Mouse (Mus musculus): ENCODE results near the gene Pxmp4. TPM values are rescaled to one million over a fixed set of nuclear protein-coding genes. Genes with fewer than 3 reads are reported as not detected.

The Pxmp4 gene
- 10 to 100 TPM in 1 of 2 experiments, 1 to 10 TPM in 1; 9.5 to 12.3 TPM for total RNA-seq (2021)
- long read RNA-seq, experiment 1, transcript Pxmp4-201 (4 exons, 2,789 nt): major isoform, 12 of 14 reads
- long read RNA-seq, experiment 1, partial matches to known transcripts: 1 of 14 reads
- long read RNA-seq, experiment 1, other reads (novel, unspliced or antisense): 1 of 14 reads
- long read RNA-seq, experiment 2, transcript Pxmp4-201 (4 exons, 2,789 nt): major isoform, 7 of 9 reads
- long read RNA-seq, experiment 2, partial matches to known transcripts: 1 of 9 reads
- long read RNA-seq, experiment 2, other reads (novel, unspliced or antisense): 1 of 9 reads

DNA sequence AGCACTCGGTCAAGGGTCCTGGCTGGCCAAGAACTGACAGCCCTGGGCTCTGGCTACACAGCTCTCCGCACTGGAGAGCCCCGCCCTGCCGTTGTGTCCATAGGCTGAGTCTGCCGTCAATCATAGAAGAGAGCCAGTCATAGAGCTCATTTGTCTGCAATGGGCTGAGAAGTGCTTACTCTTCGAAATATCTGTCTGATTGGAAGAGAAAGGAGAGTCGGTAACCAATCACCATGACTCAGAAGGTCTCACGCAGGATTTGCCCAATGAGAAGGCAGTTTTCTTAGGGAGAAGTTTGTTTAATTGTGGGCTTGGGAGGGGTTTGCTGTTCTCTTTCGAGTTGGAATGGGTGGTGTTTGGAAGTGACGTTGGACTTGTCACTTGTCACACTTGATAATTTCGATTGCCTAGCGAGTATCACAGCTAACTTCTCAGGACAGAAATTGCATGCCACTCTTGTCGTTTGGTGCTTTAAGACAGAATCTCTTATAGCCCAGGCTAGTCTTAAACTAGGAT is at the start of gene Pxmp4:
Gene Pxmp4 (minus strand): TSS at position 71 of the 516 bp plus-strand sequence.
- DNase-seq (ENCODE audit: low spot score in 2 of 2): peak; percentile 99 to 100

DNA sequence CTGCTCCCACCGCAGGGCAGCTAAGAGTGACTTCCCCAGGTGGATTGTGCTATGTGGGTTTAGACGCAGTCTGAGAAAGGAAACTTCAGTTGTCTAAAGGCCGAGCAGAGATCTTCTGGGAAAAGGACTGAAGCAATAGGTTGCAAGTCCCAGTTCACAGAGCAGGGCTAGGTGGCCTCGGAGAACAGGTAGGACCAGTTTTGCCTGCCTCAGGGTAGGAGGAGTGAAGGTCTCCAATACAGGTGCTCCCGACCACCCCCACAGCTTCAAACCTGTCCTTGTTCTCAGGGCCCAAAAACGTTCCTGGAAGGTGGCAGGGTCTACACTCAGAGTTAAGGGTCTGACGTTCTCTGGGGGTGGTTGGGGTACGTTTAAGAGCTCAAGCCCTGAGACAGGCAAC is 47.9 kb upstream of the Pxmp4 start, which contains the start of gene Chmp4b:
Gene Chmp4b (plus strand): TSS at position 343 of the 400 bp plus-strand sequence.
- DNase-seq (ENCODE audit: low spot score in 2 of 2): no peak

DNA sequence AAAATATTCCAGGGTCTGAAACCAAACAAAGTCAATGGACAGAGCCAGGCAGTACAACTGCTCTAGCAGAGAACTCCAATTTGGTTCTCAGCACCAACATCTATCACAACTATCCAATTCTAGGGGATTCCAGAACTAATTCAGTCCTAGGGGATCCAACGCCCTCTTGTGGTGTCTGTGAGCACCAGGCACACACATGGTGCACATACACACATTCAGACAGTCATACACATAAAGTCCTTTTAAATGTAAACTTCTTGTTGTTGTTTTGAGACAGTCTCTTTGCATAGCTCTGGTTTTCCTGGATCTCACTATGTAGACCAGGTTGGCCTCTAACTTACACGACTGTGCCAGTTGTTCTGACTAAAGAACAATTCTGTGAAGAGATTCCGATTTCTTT is 46.9 kb upstream of the Pxmp4 start:
- DNase-seq (ENCODE audit: low spot score in 2 of 2): no peak

DNA sequence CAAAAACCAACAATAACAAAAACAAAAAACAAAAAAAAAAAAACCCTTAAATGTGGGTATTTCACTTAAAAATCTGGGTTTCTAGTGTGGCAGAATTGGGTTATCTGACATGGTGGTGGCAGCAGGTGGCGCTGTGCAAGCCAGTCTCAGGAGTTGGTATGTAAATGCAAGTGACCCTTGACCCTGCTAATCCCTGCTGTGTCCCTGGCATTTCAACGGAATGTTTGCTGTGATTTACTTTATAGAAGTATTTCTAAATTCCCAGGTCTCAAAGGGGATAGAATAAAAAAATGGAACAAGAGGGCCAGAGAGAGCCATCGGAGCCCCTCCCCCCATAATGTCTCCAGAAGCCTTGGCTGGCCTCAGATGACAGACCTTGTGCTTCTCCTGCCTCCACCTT is 44.6 kb upstream of the Pxmp4 start:
- DNase-seq (ENCODE audit: low spot score in 2 of 2): no peak

DNA sequence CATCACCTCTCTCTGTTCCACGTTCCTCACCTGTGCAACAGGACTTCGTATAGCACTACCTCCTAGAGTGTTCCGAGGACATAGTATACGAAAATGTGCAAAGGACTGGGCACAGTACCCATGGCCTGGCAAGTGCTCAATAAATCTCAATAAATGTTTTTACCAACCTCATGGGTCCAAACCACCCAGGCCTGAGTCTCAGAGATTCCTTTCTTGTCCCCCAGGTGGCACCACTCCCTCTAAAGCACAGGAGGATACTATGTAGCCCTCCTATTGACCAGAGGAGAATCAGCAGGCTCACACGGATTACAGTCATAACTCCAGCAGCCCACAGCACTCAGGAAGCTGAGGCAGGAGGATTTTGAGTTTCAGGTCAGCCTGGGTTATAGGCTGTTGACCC is 43.1 kb upstream of the Pxmp4 start:
- DNase-seq (ENCODE audit: low spot score in 2 of 2): no peak

DNA sequence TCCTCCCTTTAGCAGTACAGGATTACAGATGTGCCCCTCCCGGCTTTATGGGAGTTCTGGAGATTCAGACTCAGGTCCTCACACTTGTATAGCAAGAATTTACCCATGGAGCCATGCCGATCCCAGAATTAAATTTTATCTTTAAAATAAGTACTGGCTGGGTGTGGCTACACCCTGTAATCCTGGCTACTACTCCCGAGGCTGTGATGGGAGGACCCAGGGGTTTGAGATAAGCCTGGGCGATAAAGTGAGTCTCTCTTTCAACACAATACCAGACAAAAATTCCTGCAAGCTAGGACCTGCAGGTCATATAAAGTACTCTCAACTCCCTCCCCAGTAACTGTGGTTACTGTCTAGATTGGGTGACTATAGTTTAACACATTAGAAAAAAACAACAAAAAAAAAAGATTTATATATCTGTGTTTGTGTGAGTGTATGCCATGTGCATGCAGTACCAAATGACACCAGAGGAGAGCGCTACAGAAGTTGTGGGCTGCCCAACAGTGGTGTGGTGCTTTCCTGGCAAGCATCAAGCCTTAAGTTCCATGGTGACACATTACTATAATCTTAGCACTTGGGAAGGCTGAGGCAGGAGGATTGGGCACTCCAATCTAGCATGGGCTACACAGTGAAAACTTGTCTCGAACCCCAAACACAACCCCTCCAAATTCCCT is 39.3 kb upstream of the Pxmp4 start:
- no peak for DNase-seq (ENCODE audit: low spot score in 2 of 2)

DNA sequence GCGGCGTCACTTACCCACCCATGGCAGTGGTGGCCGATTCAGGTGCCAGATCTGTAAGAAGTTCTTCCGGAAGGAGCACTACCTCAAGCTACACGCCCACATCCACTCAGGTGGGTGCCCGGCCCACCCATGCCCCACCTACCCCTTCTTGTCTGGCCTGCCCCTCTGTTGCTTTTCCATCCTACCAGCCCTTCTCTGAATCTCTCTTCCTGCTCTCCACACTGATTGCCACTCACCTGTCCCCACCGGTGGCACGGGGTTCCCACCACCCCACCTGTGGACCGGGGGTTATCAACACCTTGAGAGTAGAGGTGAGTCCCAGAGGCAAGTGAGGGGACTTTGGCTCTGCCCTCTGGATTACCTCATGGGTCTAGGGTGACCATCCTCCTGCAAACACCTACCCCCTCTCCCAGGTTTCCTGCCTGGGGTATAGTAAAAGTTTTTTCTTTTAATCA is 38.5 kb upstream of the Pxmp4 start:
- no peak for DNase-seq (ENCODE audit: low spot score in 2 of 2)

DNA sequence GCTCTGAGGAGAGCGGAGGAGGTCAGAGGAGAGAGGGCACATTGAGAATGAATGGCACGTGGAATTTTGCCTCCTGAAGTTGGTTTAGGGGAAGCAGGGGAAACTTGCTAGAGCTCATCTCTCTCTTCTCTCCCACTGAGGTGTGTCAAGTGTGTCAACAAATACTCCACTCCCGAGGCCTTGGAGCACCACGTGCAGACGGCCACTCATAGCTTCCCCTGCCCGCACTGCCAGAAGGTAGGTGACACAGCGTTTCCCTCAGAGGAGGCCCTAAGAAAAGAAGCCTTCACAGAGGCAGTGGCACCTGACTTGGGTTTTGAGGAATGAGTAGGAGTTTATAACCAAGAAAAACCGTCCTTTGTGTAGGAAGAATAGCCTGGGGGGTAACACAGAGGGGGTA is 37.7 kb upstream of the Pxmp4 start:
- DNase-seq (ENCODE audit: low spot score in 2 of 2): no peak

DNA sequence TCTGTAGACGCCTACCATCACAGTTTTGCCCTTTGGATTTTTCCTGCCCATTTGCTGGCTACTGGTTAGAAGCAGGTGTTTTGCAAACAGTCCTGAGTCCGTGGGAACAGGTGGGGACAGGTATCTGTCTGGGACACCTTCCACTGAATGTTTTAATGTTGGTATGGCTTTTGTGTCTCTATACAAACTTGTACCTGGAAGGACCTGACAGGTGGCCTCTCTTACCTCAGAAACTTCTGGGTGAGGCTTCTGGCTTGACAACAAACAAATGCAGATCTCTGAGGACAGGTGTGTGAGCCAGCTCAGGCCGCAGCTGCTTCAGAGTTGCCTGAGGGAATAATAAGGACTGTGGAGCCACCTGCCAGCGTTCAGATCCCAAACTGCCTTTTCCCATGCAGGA is 35.6 kb upstream of the Pxmp4 start:
- no peak for DNase-seq (ENCODE audit: low spot score in 2 of 2)

DNA sequence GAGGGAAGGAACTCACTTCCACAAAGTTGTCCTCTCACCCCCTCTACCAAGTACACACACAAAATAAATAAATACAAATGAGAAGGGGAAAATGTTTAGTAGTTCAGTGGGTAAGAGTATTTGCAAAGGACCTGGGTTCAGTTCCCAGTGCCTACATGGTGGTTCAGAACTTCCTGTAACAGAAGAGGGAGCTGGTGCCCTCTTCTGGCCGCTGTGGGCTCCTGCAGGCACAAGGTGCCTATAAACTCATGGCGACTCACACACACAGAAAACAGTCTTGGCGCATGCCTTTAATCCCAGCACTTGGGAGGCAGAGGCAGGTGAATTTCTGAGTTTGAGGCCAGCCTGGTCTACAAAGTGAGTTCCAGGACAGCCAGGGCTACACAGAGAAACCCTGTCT is 35.0 kb upstream of the Pxmp4 start:
- no peak for DNase-seq (ENCODE audit: low spot score in 2 of 2)

DNA sequence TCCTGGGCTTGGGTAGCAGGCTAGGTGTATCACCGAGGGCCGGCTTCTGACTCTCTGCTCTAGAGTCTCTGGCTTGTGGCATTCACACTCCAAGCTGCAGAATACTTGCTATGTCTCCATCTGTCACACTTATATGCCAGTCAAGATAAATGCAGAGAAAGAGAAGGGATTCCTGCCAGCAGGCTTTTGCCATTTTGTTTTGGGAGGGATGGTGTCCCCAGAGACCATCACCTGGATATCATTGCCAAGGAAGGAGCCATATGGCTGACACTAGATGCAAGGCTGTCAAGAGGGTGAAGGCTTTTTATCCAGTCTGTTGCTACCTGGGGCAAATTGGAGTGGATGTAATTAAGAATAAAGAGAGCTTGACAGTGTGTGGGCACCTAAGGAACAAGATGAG is 32.3 kb upstream of the Pxmp4 start:
- no peak for DNase-seq (ENCODE audit: low spot score in 2 of 2)

DNA sequence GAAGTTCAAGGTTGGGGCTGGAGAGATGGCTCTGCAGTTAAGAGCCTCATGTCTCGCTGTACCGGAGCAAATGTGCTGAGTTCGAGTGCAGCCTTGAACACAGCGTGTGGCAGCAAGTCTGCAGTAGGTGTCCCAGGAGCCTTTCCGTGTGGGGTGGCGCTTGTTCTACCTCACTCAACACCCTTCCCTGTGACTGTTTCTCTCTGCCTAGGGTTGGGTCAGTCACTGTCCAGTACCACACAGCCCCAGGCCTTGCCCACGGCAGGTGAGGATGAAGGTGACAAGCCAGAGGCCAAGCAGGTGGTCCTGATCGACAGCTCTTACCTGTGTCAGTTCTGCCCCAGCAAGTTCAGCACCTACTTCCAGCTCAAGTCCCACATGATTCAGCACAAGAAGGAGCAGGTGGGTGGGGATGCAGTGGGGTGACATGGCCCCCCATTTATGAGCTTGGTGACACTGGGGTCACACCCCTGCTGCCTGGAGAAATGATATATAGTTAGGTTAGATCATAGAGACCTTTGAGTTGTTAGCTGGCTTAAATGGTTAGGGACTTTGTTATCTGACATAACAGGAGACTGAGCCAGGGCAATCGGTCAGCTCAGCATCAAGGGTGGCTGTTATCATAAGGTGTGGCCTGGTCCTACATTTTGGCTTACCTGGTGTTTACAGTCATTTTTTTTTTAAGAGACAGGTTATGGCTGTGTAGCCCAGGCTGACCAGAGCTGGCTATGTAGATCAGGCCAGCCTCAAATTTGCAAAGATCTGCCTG is 30.6 kb upstream of the Pxmp4 start:
- DNase-seq (ENCODE audit: low spot score in 2 of 2): no peak

DNA sequence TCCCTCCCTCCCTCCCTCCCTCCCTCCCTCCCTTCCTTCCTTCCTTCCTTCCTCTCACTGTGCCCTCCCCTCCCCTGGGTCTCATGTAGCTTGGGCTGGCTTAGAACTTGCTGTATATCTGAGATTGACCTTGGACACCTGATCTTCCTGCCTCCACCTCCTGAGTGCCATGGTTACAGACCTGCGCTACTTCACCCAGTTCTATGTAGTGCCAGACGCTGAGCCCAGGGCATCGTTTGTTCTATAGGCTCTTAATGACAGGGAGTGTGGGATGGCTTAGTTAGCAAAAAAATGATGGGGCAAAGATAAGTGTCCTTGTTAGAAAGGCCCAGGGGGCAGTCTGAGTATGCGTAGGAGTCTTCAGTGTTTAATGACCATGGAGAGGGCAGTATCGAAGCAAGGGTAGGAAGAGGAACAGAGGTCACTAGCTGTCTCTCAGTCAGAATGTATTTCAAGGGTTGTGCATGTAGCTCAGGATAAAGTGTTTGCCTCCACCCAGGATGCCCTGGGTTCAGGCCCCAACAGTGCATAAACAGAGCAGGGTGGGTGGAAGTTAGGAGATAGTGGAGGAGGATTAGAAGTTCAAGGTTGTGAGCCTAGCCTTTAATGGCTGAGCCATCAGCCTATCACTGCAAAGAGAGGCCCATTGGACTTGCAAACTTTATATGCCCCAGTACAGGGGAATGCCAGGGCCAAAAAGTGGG is 29.7 kb upstream of the Pxmp4 start:
- no peak for DNase-seq (ENCODE audit: low spot score in 2 of 2)

DNA sequence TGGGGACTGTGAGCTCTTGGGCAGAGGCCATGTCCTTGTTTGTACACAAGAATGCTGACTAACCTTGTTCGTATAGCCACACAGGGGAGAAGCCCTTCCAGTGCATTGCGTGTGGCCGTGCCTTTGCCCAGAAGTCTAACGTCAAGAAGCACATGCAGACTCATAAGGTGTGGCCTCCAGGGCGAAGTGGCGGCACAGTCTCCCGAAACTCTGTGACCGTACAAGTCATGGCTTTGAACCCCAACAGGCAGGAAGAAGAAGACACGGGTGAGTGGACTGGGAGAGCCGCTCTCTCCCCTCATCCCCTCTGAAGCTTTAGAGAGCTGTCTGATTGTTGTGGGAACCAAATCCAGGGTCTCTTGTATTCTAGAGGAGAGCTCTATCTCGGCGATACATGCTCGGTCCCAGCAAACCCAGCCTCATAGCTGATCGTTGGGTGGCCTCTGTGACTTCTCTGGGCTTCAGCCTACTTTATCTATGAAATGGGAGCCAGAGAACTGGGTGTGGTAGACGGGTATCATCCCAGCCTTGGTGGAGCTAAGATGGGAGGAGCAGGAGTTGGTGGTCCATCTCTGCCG is 28.8 kb upstream of the Pxmp4 start:
- no peak for DNase-seq (ENCODE audit: low spot score in 2 of 2)

DNA sequence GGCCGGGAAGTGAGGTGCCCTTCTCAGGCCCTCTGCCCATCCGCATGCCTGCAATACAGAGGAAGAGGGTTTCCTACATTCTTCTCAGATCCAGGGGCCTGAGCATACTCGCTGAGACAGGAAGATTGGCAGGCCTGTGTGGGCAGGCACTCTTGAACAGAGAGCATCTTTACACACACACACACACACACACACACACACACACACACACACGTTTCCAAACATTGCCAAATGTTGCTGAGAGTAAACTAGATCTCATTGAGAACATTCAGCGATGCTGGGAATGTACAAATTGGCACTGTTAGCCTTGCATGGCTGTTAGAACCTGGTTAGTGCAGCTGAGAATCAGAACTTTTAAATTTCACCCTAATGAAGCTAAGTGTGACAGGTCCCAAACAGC is 27.0 kb upstream of the Pxmp4 start:
- DNase-seq (ENCODE audit: low spot score in 2 of 2): no peak

DNA sequence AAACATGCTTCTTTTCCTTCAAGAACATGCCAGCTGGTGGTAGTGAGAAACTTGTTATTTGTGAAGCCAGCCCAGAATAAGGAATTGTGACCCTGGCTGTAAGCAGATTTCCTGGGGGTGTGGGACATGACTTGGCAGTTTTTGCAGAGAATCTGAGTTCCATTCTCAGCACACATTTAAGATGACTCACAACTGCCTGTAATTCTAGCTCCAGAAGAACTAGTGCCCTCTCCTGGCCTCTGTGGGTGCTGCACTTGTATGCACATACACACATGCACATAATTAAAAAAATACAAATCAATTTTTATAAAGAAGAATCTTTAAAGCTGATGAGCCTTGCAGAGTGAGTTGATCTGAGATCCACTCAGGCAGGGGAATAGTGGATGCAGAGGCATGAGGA is 20.6 kb upstream of the Pxmp4 start:
- no peak for DNase-seq (ENCODE audit: low spot score in 2 of 2)

DNA sequence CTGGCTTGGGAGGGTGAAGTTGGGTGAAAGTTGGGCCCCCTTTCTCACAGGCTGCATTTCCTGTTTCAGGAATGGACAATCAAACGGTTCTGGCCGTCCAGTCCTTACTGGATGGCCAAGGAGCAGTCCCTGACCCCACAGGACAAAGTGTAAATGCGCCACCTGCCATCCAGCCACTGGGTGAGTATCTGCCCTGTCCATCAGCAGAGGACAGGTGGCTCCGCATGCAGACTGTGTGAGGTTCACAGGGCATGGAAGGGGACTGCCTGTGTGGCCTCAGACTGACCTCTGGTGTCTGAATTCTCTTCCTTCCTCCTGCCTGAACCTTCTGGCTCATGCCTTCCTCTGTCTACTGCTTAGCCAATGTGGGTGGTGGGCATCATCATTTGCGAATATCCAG is 18.2 kb upstream of the Pxmp4 start:
- no peak for DNase-seq (ENCODE audit: low spot score in 2 of 2)

DNA sequence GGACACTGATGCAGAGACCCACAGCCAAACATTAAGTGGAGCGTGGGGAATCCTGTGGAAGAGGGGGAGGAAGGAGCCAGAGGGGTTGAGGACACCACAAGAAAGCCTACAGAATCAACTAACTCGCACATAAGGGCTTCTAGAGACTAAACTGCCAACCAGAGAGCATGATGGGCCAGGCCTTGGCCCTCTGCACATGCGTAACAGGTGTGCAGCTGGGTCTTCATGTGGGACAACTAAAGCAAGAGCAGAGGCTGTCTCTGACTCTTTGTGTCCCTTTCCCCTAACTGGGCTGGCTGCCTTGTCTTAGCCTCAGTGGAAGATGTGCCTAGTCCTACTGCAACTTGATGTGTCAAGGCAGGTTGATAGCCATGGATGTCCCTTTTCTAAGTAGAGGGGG is 13.6 kb upstream of the Pxmp4 start:
- DNase-seq (ENCODE audit: low spot score in 2 of 2): no peak

DNA sequence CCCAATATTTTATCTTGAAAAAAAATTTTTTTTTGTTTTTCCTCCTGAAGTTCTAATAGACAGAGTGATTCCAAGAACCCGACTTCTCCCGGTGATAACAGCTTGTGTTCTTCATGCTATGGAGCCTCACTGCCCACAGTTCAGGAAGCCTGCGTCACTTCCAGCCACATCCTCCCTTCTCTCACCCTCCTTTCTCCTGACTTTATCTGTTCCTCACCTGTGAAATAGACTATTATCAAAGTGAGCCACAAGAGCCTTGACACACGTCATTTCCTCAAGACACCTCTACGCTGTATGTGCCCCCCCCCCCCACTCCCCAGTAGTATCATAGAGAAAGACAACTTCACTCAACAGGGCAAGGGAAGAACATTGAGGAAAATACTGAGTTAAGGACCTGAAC is 12.2 kb upstream of the Pxmp4 start:
- DNase-seq (ENCODE audit: low spot score in 2 of 2): no peak

DNA sequence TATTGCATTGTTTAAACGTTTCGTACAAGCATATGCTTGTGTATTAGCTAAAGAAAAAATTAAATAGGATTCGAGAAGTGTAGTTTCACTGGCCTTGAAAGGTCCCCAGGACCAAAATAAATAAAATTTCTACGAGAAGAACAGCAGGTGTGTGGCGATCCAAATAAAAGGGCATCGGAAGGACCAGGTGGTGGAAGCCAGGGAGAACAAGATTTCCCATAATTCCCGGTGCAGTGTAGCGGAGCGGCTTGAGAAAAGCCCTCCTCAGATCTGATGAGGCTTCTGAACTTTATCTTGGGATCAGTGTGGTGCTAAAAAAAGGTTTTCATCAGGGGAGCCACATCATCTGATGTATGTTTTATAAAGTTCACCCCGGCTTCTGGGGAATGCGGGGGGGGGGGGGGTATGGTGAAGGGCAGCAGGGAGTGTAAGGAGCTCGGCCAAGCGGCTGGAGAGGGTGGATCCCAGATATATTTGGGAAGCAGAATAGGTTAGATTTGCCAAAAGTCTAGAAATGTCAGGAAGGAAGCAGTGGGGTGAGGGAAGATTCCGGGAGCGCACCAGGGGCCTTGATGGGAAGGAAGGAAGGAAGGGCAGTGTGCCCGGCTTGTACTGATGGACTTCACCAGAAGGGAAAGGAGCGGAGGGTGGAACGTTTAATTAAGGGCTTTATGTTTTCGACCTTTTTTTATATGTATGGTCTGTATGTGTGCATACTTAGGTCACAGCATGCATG is 11.5 kb upstream of the Pxmp4 start:
- DNase-seq (ENCODE audit: low spot score in 2 of 2): no peak

Measured in left cerebral cortex, adult 18-20 months (tissue).